Mouse (Mus musculus): ENCODE results near the gene Gtf2h1.

GRCm38 (mm10) chr7:46796779-46797178 lies 876 bp downstream of the Gtf2h1 start:
- TF ChIP-seq CTCF (IDR thresholded peaks at IDR 0.05; ENCODE audit: low read depth) (no peak), EP300 (IDR thresholded peaks at IDR 0.05; ENCODE audit: low read depth) (no peak)
